Comparison of ENCODE assay signal across 10 mouse cellular contexts in genomic region chr15:98004740-98005159, GRCm38 (mm10). TPM values are rescaled to one million over a fixed set of nuclear protein-coding genes. Genes with fewer than 3 reads are reported as not detected.
DNase-seq lines count a peak whose midpoint lies in the region; ATAC-seq and TF ChIP-seq lines count a peak whose summit lies in the region.
"Had no signal": no experiment of that assay in that cellular context is flagged by ENCODE, and none has a peak within 500 bp of the region (broad histone marks: within the 10 kb centered on the region; RNA-seq: fewer than 3 reads in every experiment).

No protein-coding gene starts in this region.

- peak overlapping the region; percentile 57 for H3K4me3 ChIP-seq in heart, embryonic 13.5 days
- peak overlapping the region; percentile 37 for H3K4me3 ChIP-seq in ES-Bruce4 (ENCODE audit: low read depth, low read length)
- peak overlapping the region; percentile 42 for H3K4me3 ChIP-seq in hindbrain, embryonic 11.5 days (ENCODE audit: low read depth, low read length)
- H3K4me3 ChIP-seq in midbrain, embryonic 10.5 days, result peak overlapping the region; percentile 86

- ATAC-seq in heart, embryonic 13.5 days (ENCODE audit: extremely low read depth, insufficient number of reproducible peaks, low FRiP score, low TSS enrichment), result no peak
- ATAC-seq in hindbrain, embryonic 11.5 days (ENCODE audit: low FRiP score), result peak; percentile 33

- no peaks in the 10 kb centered on the region for H3K36me3 ChIP-seq in heart, embryonic 13.5 days
- H3K36me3 ChIP-seq in ES-Bruce4 (ENCODE audit: control insufficient read depth, insufficient read depth, low read length, poor library complexity, severe bottlenecking), result no peaks in the 10 kb centered on the region
- H3K36me3 ChIP-seq in hindbrain, embryonic 11.5 days (ENCODE audit: control insufficient read depth, insufficient read depth, low read length), result no peaks in the 10 kb centered on the region
- H3K36me3 ChIP-seq in midbrain, embryonic 10.5 days, result peaks cover 7% of the 10 kb centered on the region

- no peaks in the 10 kb centered on the region for H3K9me3 ChIP-seq in heart, embryonic 13.5 days
- no peaks in the 10 kb centered on the region for H3K9me3 ChIP-seq in ES-Bruce4 (replicated peaks; ENCODE audit: control insufficient read depth, insufficient read depth, low read length, poor library complexity, severe bottlenecking)
- no peaks in the 10 kb centered on the region for H3K9me3 ChIP-seq in hindbrain, embryonic 11.5 days (ENCODE audit: control insufficient read depth, low read length)
- no peaks in the 10 kb centered on the region for H3K9me3 ChIP-seq in midbrain, embryonic 10.5 days (replicated peaks)

- no peak overlapping the region for H3K27ac ChIP-seq in heart, embryonic 13.5 days (replicated peaks)
- no peak overlapping the region for H3K27ac ChIP-seq in ES-Bruce4 (ENCODE audit: insufficient read depth, low read length)
- peak overlapping the region; percentile 91 for H3K27ac ChIP-seq in hindbrain, embryonic 11.5 days (ENCODE audit: low read depth, low read length)
- peak overlapping the region; percentile 96 for H3K27ac ChIP-seq in midbrain, embryonic 10.5 days (replicated peaks)
- H3K27ac ChIP-seq: liver, embryonic 14.5 days had no signal

- 3% methylated on average over 19 of the region's 19 CpGs for WGBS in heart, embryonic 13.5 days
- 2% methylated on average over 19 of the region's 19 CpGs for WGBS in hindbrain, embryonic 11.5 days
- WGBS in midbrain, embryonic 10.5 days, result 0% methylated on average over 19 of the region's 19 CpGs

- TF ChIP-seq EP300 in ES-Bruce4 (IDR thresholded peaks at IDR 0.05; ENCODE audit: insufficient read depth, low read depth, low read length), result no peak

- TF ChIP-seq POLR2A in ES-Bruce4 (IDR thresholded peaks at IDR 0.05; ENCODE audit: insufficient read depth, low read length), result no peak

- peaks cover 78% of the 10 kb centered on the region for H3K27me3 ChIP-seq in heart, embryonic 13.5 days (replicated peaks)
- peaks cover 32% of the 10 kb centered on the region for H3K27me3 ChIP-seq in ES-Bruce4 (ENCODE audit: control insufficient read depth, insufficient read depth, low read length, poor library complexity, severe bottlenecking)
- peaks cover 2% of the 10 kb centered on the region; the same call in 1 of the 2 replicates for H3K27me3 ChIP-seq in hindbrain, embryonic 11.5 days (ENCODE audit: control insufficient read depth, insufficient read depth, low read length)
- H3K27me3 ChIP-seq in midbrain, embryonic 10.5 days (ENCODE audit: low read depth, poor library complexity, severe bottlenecking), result peaks cover 38% of the 10 kb centered on the region

- peak overlapping the region; percentile 81 for H3K9ac ChIP-seq in heart, embryonic 13.5 days
- peak overlapping the region; percentile 58 for H3K9ac ChIP-seq in ES-Bruce4 (ENCODE audit: low read depth, poor library complexity, severe bottlenecking)
- peak overlapping the region; percentile 81 for H3K9ac ChIP-seq in hindbrain, embryonic 11.5 days (ENCODE audit: low read depth, low read length)
- H3K9ac ChIP-seq: liver, embryonic 14.5 days had no signal

- H3K4me1 ChIP-seq in heart, embryonic 13.5 days, result peaks cover 68% of the 10 kb centered on the region
- peaks cover 3% of the 10 kb centered on the region for H3K4me1 ChIP-seq in ES-Bruce4 (ENCODE audit: control insufficient read depth, insufficient read depth, low read length)
- H3K4me1 ChIP-seq in hindbrain, embryonic 11.5 days (replicated peaks; ENCODE audit: control insufficient read depth, insufficient read depth, low read length), result peaks cover 14% of the 10 kb centered on the region
- H3K4me1 ChIP-seq in midbrain, embryonic 10.5 days, result peaks cover 59% of the 10 kb centered on the region

- no peak for TF ChIP-seq CTCF in ES-Bruce4 (IDR thresholded peaks at IDR 0.05; ENCODE audit: low read depth, low read length)

- DNase-seq in heart, adult 9 months (ENCODE audit: low spot score in 2 of 2), result no peak
- DNase-seq in hindbrain, embryonic 11.5 days (ENCODE audit: low spot score), result no peak
- no peak for DNase-seq in midbrain, embryonic 10.5 days (ENCODE audit: low spot score)
- DNase-seq in cerebellum, adult 9-10 months, result no peak
- DNase-seq in urinary bladder, postnatal 10 days (ENCODE audit: low spot score), result no peak
- no peak for DNase-seq in embryo, embryonic 11 days
- DNase-seq: heart, adult 11 months had no signal

- H3K4me2 ChIP-seq in heart, embryonic 13.5 days, result peak overlapping the region; percentile 91
- H3K4me2 ChIP-seq in hindbrain, embryonic 11.5 days (replicated peaks; ENCODE audit: low read depth, low read length), result peak overlapping the region; percentile 53

RNA-seq across cellular contexts. Expression of gene Col2a1, which starts 0.3 kb away (rescaled TPM):
- 26.1 and 27.8 TPM in 2 replicates for polyA plus RNA-seq in heart, embryonic 13.5 days (2015; fragmentation: Nextera tagmentation; extraction: Ambion mirVana)
- 12.9 and 13.1 TPM in 2 replicates for polyA plus RNA-seq in ES-Bruce4 (2011; ENCODE audit: insufficient read depth, insufficient read length, low read depth, missing spikeins)
- polyA plus RNA-seq in hindbrain, embryonic 11.5 days (2014; fragmentation: Nextera tagmentation; extraction: Ambion mirVana), result 128 and 132 TPM in 2 replicates
- 142 and 151 TPM in 2 replicates for polyA plus RNA-seq in midbrain, embryonic 10.5 days (2016; fragmentation: Nextera tagmentation; extraction: Ambion mirVana)

RNA-seq across cellular contexts. Expression of gene Tmem106c, which starts 40.8 kb away (rescaled TPM):
- polyA plus RNA-seq in heart, embryonic 13.5 days (2015; fragmentation: Nextera tagmentation; extraction: Ambion mirVana), result 29.6 and 36.5 TPM in 2 replicates
- polyA plus RNA-seq in ES-Bruce4 (2011; ENCODE audit: insufficient read depth, insufficient read length, low read depth, missing spikeins), result 48.5 and 49.2 TPM in 2 replicates
- 52.0 and 59.9 TPM in 2 replicates for polyA plus RNA-seq in hindbrain, embryonic 11.5 days (2014; fragmentation: Nextera tagmentation; extraction: Ambion mirVana)
- polyA plus RNA-seq in midbrain, embryonic 10.5 days (2016; fragmentation: Nextera tagmentation; extraction: Ambion mirVana), result 55.6 and 61.1 TPM in 2 replicates

Comparison
In these comparisons a context has a peak if more than half of its experiments do, and no peak if none do; other contexts are left out.
1. H3K27ac ChIP-seq: peak in hindbrain, embryonic 11.5 days (single experiment) and midbrain, embryonic 10.5 days (single experiment); none in heart, embryonic 13.5 days (single experiment) and ES-Bruce4 (single experiment).
2. Peak in every context shown above with its lines, with median percentiles within 50 percentile points of each other: H3K4me3 ChIP-seq and H3K9ac ChIP-seq.